Comparison of ENCODE assay signal across 11 mouse cellular contexts in genomic region chr10:79873313-79873712, GRCm38 (mm10). TPM values are rescaled to one million over a fixed set of nuclear protein-coding genes. Genes with fewer than 3 reads are reported as not detected.
DNase-seq lines count a peak whose midpoint lies in the region; ATAC-seq and TF ChIP-seq lines count a peak whose summit lies in the region.
"Had no signal": no experiment of that assay in that cellular context is flagged by ENCODE, and none has a peak within 500 bp of the region (broad histone marks: within the 10 kb centered on the region; RNA-seq: fewer than 3 reads in every experiment).

No protein-coding gene starts in this region.

- WGBS in kidney, postnatal 0 days, result 11% methylated on average over 6 of the region's 6 CpGs
- WGBS in embryonic facial prominence, embryonic 11.5 days, result 10% methylated on average over 6 of the region's 6 CpGs
- WGBS in hindbrain, postnatal 0 days, result 2% methylated on average over 6 of the region's 6 CpGs
- WGBS in midbrain, embryonic 15.5 days, result 6% methylated on average over 6 of the region's 6 CpGs

- H3K9me3 ChIP-seq in kidney, postnatal 0 days (replicated peaks; ENCODE audit: low read length), result no peaks in the 10 kb centered on the region
- no peaks in the 10 kb centered on the region for H3K9me3 ChIP-seq in embryonic facial prominence, embryonic 11.5 days (replicated peaks; ENCODE audit: control insufficient read depth, low read length)
- no peaks in the 10 kb centered on the region for H3K9me3 ChIP-seq in hindbrain, postnatal 0 days (ENCODE audit: low read length)
- H3K9me3 ChIP-seq in midbrain, embryonic 15.5 days, result no peaks in the 10 kb centered on the region

- H3K4me3 ChIP-seq in kidney, postnatal 0 days (replicated peaks; ENCODE audit: low read depth, low read length), result peak overlapping the region; percentile 69; the same call in 1 of the 2 replicates
- H3K4me3 ChIP-seq in embryonic facial prominence, embryonic 11.5 days (ENCODE audit: low read depth, low read length), result peak overlapping the region; percentile 51
- H3K4me3 ChIP-seq in hindbrain, postnatal 0 days (ENCODE audit: low read length), result peak overlapping the region; percentile 59
- H3K4me3 ChIP-seq in midbrain, embryonic 15.5 days, result peak overlapping the region; percentile 73

- peak overlapping the region; percentile 79 for H3K9ac ChIP-seq in kidney, postnatal 0 days (ENCODE audit: low read depth, low read length)
- H3K9ac ChIP-seq in embryonic facial prominence, embryonic 11.5 days (replicated peaks; ENCODE audit: low read length), result peak overlapping the region; percentile 81
- H3K9ac ChIP-seq in hindbrain, postnatal 0 days (replicated peaks; ENCODE audit: low read length), result peak overlapping the region; percentile 87
- peak overlapping the region; percentile 82 for H3K9ac ChIP-seq in midbrain, embryonic 15.5 days

- H3K27ac ChIP-seq in kidney, postnatal 0 days, result no peak overlapping the region
- 0 out of 2 replicates have a peak overlapping the region, but pooled peaks have one; percentile 37 for H3K27ac ChIP-seq in embryonic facial prominence, embryonic 11.5 days (replicated peaks; ENCODE audit: low read depth, low read length)
- H3K27ac ChIP-seq in hindbrain, postnatal 0 days, result peak overlapping the region; percentile 94
- H3K27ac ChIP-seq in midbrain, embryonic 15.5 days, result peak overlapping the region; percentile 95

- no peak for ATAC-seq in kidney, postnatal 0 days (replicated peaks; ENCODE audit: low FRiP score, low read depth)
- ATAC-seq in embryonic facial prominence, embryonic 11.5 days (replicated peaks; ENCODE audit: insufficient number of reproducible peaks, low FRiP score, low TSS enrichment, low read depth), result no peak
- 0 out of 2 replicates have a peak, but pooled peaks have one; percentile 14 for ATAC-seq in hindbrain, postnatal 0 days
- peak; percentile 10; the same call in 1 of the 2 replicates for ATAC-seq in midbrain, embryonic 15.5 days (replicated peaks)
- no peak for ATAC-seq in inflammation-experienced regulatory T-cells, adult 6 months

- H3K27me3 ChIP-seq in kidney, postnatal 0 days (ENCODE audit: insufficient read depth, low read length), result no peaks in the 10 kb centered on the region
- no peaks in the 10 kb centered on the region for H3K27me3 ChIP-seq in embryonic facial prominence, embryonic 11.5 days (ENCODE audit: control insufficient read depth, insufficient read depth, low read length)
- no peaks in the 10 kb centered on the region for H3K27me3 ChIP-seq in hindbrain, postnatal 0 days (ENCODE audit: insufficient read depth, low read length)
- no peaks in the 10 kb centered on the region for H3K27me3 ChIP-seq in midbrain, embryonic 15.5 days (replicated peaks)

- H3K4me1 ChIP-seq in kidney, postnatal 0 days (replicated peaks; ENCODE audit: insufficient read depth, low read length), result peaks cover 21% of the 10 kb centered on the region
- peaks cover 6% of the 10 kb centered on the region for H3K4me1 ChIP-seq in embryonic facial prominence, embryonic 11.5 days (ENCODE audit: control insufficient read depth, insufficient read depth, low read length)
- peaks cover 6% of the 10 kb centered on the region; the same call in 1 of the 2 replicates for H3K4me1 ChIP-seq in hindbrain, postnatal 0 days (ENCODE audit: insufficient read depth, low read length)
- H3K4me1 ChIP-seq in midbrain, embryonic 15.5 days, result peaks cover 48% of the 10 kb centered on the region

- peak overlapping the region; percentile 97 for H3K4me2 ChIP-seq in kidney, postnatal 0 days (ENCODE audit: low read length)
- H3K4me2 ChIP-seq in embryonic facial prominence, embryonic 11.5 days (ENCODE audit: low read depth, low read length), result peak overlapping the region; percentile 41
- H3K4me2 ChIP-seq in hindbrain, postnatal 0 days (ENCODE audit: low read depth, low read length), result peak overlapping the region; percentile 85
- peak overlapping the region; percentile 83 for H3K4me2 ChIP-seq in midbrain, embryonic 15.5 days

- no peak for DNase-seq in kidney, postnatal 0 days (ENCODE audit: low spot score)
- DNase-seq in kidney, postnatal 10 days, result no peak
- DNase-seq in embryonic facial prominence, embryonic 11.5 days (ENCODE audit: low spot score), result no peak
- peak; percentile 50 for DNase-seq in hindbrain, postnatal 0 days (ENCODE audit: low spot score)
- DNase-seq in testis, postnatal 14 days (ENCODE audit: low spot score), result no peak
- DNase-seq in urinary bladder, postnatal 4 days (ENCODE audit: low spot score in 2 of 2), result no peak

- 0 out of 2 replicates have a peak, but pooled peaks cover 3% of the 10 kb centered on the region for H3K36me3 ChIP-seq in kidney, postnatal 0 days (ENCODE audit: insufficient read depth, low read length)
- H3K36me3 ChIP-seq in embryonic facial prominence, embryonic 11.5 days (replicated peaks; ENCODE audit: control insufficient read depth, insufficient read depth, low read depth, low read length), result no peaks in the 10 kb centered on the region; the same call in 1 of the 2 replicates
- H3K36me3 ChIP-seq in hindbrain, postnatal 0 days (ENCODE audit: insufficient read depth, low read length), result 0 out of 2 replicates have a peak, but pooled peaks cover 4% of the 10 kb centered on the region
- H3K36me3 ChIP-seq in midbrain, embryonic 15.5 days (replicated peaks), result no peaks in the 10 kb centered on the region

- no peak for TF ChIP-seq CTCF in kidney, postnatal 0 days (IDR thresholded peaks at IDR 0.05; ENCODE audit: low read depth)
- no peak for TF ChIP-seq CTCF in hindbrain, postnatal 0 days (IDR thresholded peaks at IDR 0.05; ENCODE audit: low read depth)

RNA-seq across cellular contexts. Expression of gene Prtn3, which starts 1.0 kb away (rescaled TPM):
- polyA plus RNA-seq in kidney, postnatal 0 days (2015; fragmentation: Nextera tagmentation; extraction: Ambion mirVana), result 6.5 and 7.9 TPM in 2 replicates
- 10.9 and 11.2 TPM in 2 replicates for polyA plus RNA-seq in embryonic facial prominence, embryonic 11.5 days (2014; fragmentation: Nextera tagmentation; extraction: Ambion mirVana)
- total RNA-seq in hindbrain, postnatal 0 days (2014; rRNA removed), result 9.4 and 20.5 TPM in 2 replicates
- polyA plus RNA-seq in hindbrain, postnatal 0 days (2015; fragmentation: Nextera tagmentation; extraction: Ambion mirVana), result 11.6 and 11.8 TPM in 2 replicates
- 12.2 and 13.3 TPM in 2 replicates for polyA plus RNA-seq in midbrain, embryonic 15.5 days (2015; fragmentation: Nextera tagmentation; extraction: Ambion mirVana)
- polyA plus RNA-seq in inflammation-experienced regulatory T-cells, adult 6 months (2017; shearing (Covaris generic)), result not detected
- total RNA-seq: neutrophil, adult 5-6 weeks had no signal

RNA-seq across cellular contexts. Expression of gene Plppr3, which starts 1.1 kb away (rescaled TPM):
- polyA plus RNA-seq in kidney, postnatal 0 days (2015; fragmentation: Nextera tagmentation; extraction: Ambion mirVana), result 37.0 and 41.5 TPM in 2 replicates
- polyA plus RNA-seq in embryonic facial prominence, embryonic 11.5 days (2014; fragmentation: Nextera tagmentation; extraction: Ambion mirVana), result 78.3 and 85.8 TPM in 2 replicates
- 487 and 541 TPM in 2 replicates for total RNA-seq in hindbrain, postnatal 0 days (2014; rRNA removed)
- 268 and 283 TPM in 2 replicates for polyA plus RNA-seq in hindbrain, postnatal 0 days (2015; fragmentation: Nextera tagmentation; extraction: Ambion mirVana)
- 496 and 503 TPM in 2 replicates for polyA plus RNA-seq in midbrain, embryonic 15.5 days (2015; fragmentation: Nextera tagmentation; extraction: Ambion mirVana)
- 1 to 10 TPM; 1.6 to 3.3 (median 2.2) TPM for polyA plus RNA-seq in inflammation-experienced regulatory T-cells, adult 6 months (2017; shearing (Covaris generic))

RNA-seq across cellular contexts. Expression of gene Elane, which starts 12.7 kb away (rescaled TPM):
- polyA plus RNA-seq in kidney, postnatal 0 days (2015; fragmentation: Nextera tagmentation; extraction: Ambion mirVana), result 0.14 TPM in 1 of 2 replicates, not detected in the other
- 0.50 and 0.88 TPM in 2 replicates for polyA plus RNA-seq in embryonic facial prominence, embryonic 11.5 days (2014; fragmentation: Nextera tagmentation; extraction: Ambion mirVana)
- total RNA-seq in hindbrain, postnatal 0 days (2014; rRNA removed), result not detected in 2 replicates
- polyA plus RNA-seq in hindbrain, postnatal 0 days (2015; fragmentation: Nextera tagmentation; extraction: Ambion mirVana), result 0.24 TPM in 1 of 2 replicates, not detected in the other
- 1.2 TPM in 1 of 2 replicates, not detected in the other for polyA plus RNA-seq in midbrain, embryonic 15.5 days (2015; fragmentation: Nextera tagmentation; extraction: Ambion mirVana)
- polyA plus RNA-seq in inflammation-experienced regulatory T-cells, adult 6 months (2017; shearing (Covaris generic)), result not detected
- total RNA-seq: ES-E14; layer of hippocampus, postnatal 14 days; neutrophil, adult 5-6 weeks had no signal

RNA-seq across cellular contexts. Expression of gene Cfd, which starts 17.3 kb away (rescaled TPM):
- polyA plus RNA-seq in kidney, postnatal 0 days (2015; fragmentation: Nextera tagmentation; extraction: Ambion mirVana), result 0.13 TPM in 1 of 2 replicates, not detected in the other
- polyA plus RNA-seq in embryonic facial prominence, embryonic 11.5 days (2014; fragmentation: Nextera tagmentation; extraction: Ambion mirVana), result not detected in 2 replicates
- not detected in 2 replicates for total RNA-seq in hindbrain, postnatal 0 days (2014; rRNA removed)
- not detected in 2 replicates for polyA plus RNA-seq in hindbrain, postnatal 0 days (2015; fragmentation: Nextera tagmentation; extraction: Ambion mirVana)
- not detected in 2 replicates for polyA plus RNA-seq in midbrain, embryonic 15.5 days (2015; fragmentation: Nextera tagmentation; extraction: Ambion mirVana)
- polyA plus RNA-seq in inflammation-experienced regulatory T-cells, adult 6 months (2017; shearing (Covaris generic)), result not detected
- total RNA-seq: ES-E14; layer of hippocampus, postnatal 14 days; neutrophil, adult 5-6 weeks had no signal

RNA-seq across cellular contexts. Expression of gene Ptbp1, which starts 19.1 kb away (rescaled TPM):
- polyA plus RNA-seq in kidney, postnatal 0 days (2015; fragmentation: Nextera tagmentation; extraction: Ambion mirVana), result 220 and 238 TPM in 2 replicates
- polyA plus RNA-seq in embryonic facial prominence, embryonic 11.5 days (2014; fragmentation: Nextera tagmentation; extraction: Ambion mirVana), result 237 and 257 TPM in 2 replicates
- 166 and 173 TPM in 2 replicates for total RNA-seq in hindbrain, postnatal 0 days (2014; rRNA removed)
- polyA plus RNA-seq in hindbrain, postnatal 0 days (2015; fragmentation: Nextera tagmentation; extraction: Ambion mirVana), result 58.9 and 65.5 TPM in 2 replicates
- polyA plus RNA-seq in midbrain, embryonic 15.5 days (2015; fragmentation: Nextera tagmentation; extraction: Ambion mirVana), result 72.7 and 79.4 TPM in 2 replicates
- 100 to 1,000 TPM in 2 of 3 experiments, 10 to 100 TPM in 1; 97.4 to 169 (median 149) TPM for polyA plus RNA-seq in inflammation-experienced regulatory T-cells, adult 6 months (2017; shearing (Covaris generic))

Comparison
In these comparisons a context has a peak if more than half of its experiments do, and no peak if none do; other contexts are left out.
1. ATAC-seq: peak in hindbrain, postnatal 0 days (single experiment) and midbrain, embryonic 15.5 days (single experiment); none in kidney, postnatal 0 days (single experiment), embryonic facial prominence, embryonic 11.5 days (single experiment) and inflammation-experienced regulatory T-cells, adult 6 months (single experiment).
2. H3K4me2 ChIP-seq: peak in every context shown above with its lines; median percentile 97 in kidney, postnatal 0 days; 85 in hindbrain, postnatal 0 days; 83 in midbrain, embryonic 15.5 days; 41 in embryonic facial prominence, embryonic 11.5 days.
3. Peak in every context shown above with its lines, with median percentiles within 50 percentile points of each other: H3K4me3 ChIP-seq and H3K9ac ChIP-seq.